Mouse (Mus musculus): Measurements from ENCODE around the gene Tmem160.

Tmem160 gene

GRCm38 (mm10) chr7:16441241-16441640 lies 11.3 kb upstream of the Tmem160 start:
- no peak for DNase-seq (ENCODE audit: low spot score)

GRCm38 (mm10) chr7:16451656-16452055 lies 923 bp upstream of the Tmem160 start:
- DNase-seq (ENCODE audit: low spot score), result no peak

GRCm38 (mm10) chr7:16453118-16453711 lies 636 bp downstream of the Tmem160 start:
- peak; percentile 34 for DNase-seq (ENCODE audit: low spot score)

- no peak for DNase-seq (ENCODE audit: low spot score)
Observed at GRCm38 (mm10) chr7:16455016-16455415, 2.4 kb downstream of the Tmem160 start.

- DNase-seq (ENCODE audit: low spot score), result no peak
Observed at GRCm38 (mm10) chr7:16456289-16456688, 3.7 kb downstream of the Tmem160 start.

GRCm38 (mm10) chr7:16460566-16460965 lies 8.0 kb downstream of the Tmem160 start:
- no peak for DNase-seq (ENCODE audit: low spot score)

GRCm38 (mm10) chr7:16461151-16461550 lies 8.6 kb downstream of the Tmem160 start:
- DNase-seq (ENCODE audit: low spot score), result no peak

GRCm38 (mm10) chr7:16461705-16462104 lies 9.1 kb downstream of the Tmem160 start:
- DNase-seq (ENCODE audit: low spot score), result no peak

GRCm38 (mm10) chr7:16463214-16463613 lies 10.6 kb downstream of the Tmem160 start:
- peak; percentile 85 for DNase-seq (ENCODE audit: low spot score)

GRCm38 (mm10) chr7:16465160-16465559 lies 12.6 kb downstream of the Tmem160 start:
- peak; percentile 82 for DNase-seq (ENCODE audit: low spot score)

GRCm38 (mm10) chr7:16465568-16465967 lies 13.0 kb downstream of the Tmem160 start:
- no peak for DNase-seq (ENCODE audit: low spot score)

- DNase-seq (ENCODE audit: low spot score), result no peak
Observed at GRCm38 (mm10) chr7:16466565-16466964, 14.0 kb downstream of the Tmem160 start.

GRCm38 (mm10) chr7:16468115-16468514 lies 15.5 kb downstream of the Tmem160 start:
- DNase-seq (ENCODE audit: low spot score), result no peak

GRCm38 (mm10) chr7:16471549-16471948 lies 19.0 kb downstream of the Tmem160 start:
- no peak for DNase-seq (ENCODE audit: low spot score)

GRCm38 (mm10) chr7:16472116-16472709 lies 19.6 kb downstream of the Tmem160 start:
- DNase-seq (ENCODE audit: low spot score), result no peak

GRCm38 (mm10) chr7:16473847-16474246 lies 21.3 kb downstream of the Tmem160 start:
- DNase-seq (ENCODE audit: low spot score), result no peak

- DNase-seq (ENCODE audit: low spot score), result no peak
Observed at GRCm38 (mm10) chr7:16474445-16474844, 21.9 kb downstream of the Tmem160 start.

- no peak for DNase-seq (ENCODE audit: low spot score)
Observed at GRCm38 (mm10) chr7:16475321-16475720, 22.7 kb downstream of the Tmem160 start.

- DNase-seq (ENCODE audit: low spot score), result no peak
Observed at GRCm38 (mm10) chr7:16475764-16476599, 23.4 kb downstream of the Tmem160 start.

GRCm38 (mm10) chr7:16476600-16476989 lies 24.0 kb downstream of the Tmem160 start:
- DNase-seq (ENCODE audit: low spot score), result no peak

GRCm38 (mm10) chr7:16477628-16478027 lies 25.0 kb downstream of the Tmem160 start, which contains the start of gene Npas1:
TSS of gene Npas1 (minus strand) at chr7:16477728.
- no peak for DNase-seq (ENCODE audit: low spot score)

GRCm38 (mm10) chr7:16488816-16489215 lies 36.2 kb downstream of the Tmem160 start:
- no peak for DNase-seq (ENCODE audit: low spot score)

- DNase-seq (ENCODE audit: low spot score), result no peak
Observed at GRCm38 (mm10) chr7:16489948-16490347, 37.4 kb downstream of the Tmem160 start.

All from urinary bladder, postnatal 14 days (tissue).